Comparison of ENCODE assay signal across 16 mouse cellular contexts in genomic region chr10:90809911-90810590, GRCm38 (mm10).
DNase-seq lines count a peak whose midpoint lies in the region; ATAC-seq and TF ChIP-seq lines count a peak whose summit lies in the region.
"Had no signal": no experiment of that assay in that cellular context is flagged by ENCODE, and none has a peak within 500 bp of the region (broad histone marks: within the 10 kb centered on the region; RNA-seq: fewer than 3 reads in every experiment).

No protein-coding gene starts in this region.

- no peaks in the 10 kb centered on the region for H3K36me3 ChIP-seq in forebrain, embryonic 16.5 days (ENCODE audit: control insufficient read depth, insufficient read depth)
- H3K36me3 ChIP-seq in forebrain, embryonic 10.5 days (replicated peaks) = no peaks in the 10 kb centered on the region
- H3K36me3 ChIP-seq in neural tube, embryonic 12.5 days = no peaks in the 10 kb centered on the region
- no peaks in the 10 kb centered on the region for H3K36me3 ChIP-seq in neural tube, embryonic 15.5 days
- H3K36me3 ChIP-seq: embryonic facial prominence, embryonic 10.5 days; limb, embryonic 10.5 days; liver, embryonic 12.5 days; midbrain, embryonic 10.5 days had no signal

- H3K4me1 ChIP-seq in forebrain, embryonic 16.5 days (replicated peaks; ENCODE audit: control insufficient read depth, insufficient read depth, low read length) = peaks cover 17% of the 10 kb centered on the region
- H3K4me1 ChIP-seq in forebrain, embryonic 10.5 days = 0 out of 2 replicates have a peak, but pooled peaks cover 4% of the 10 kb centered on the region
- H3K4me1 ChIP-seq in neural tube, embryonic 12.5 days = 0 out of 2 replicates have a peak, but pooled peaks cover 12% of the 10 kb centered on the region
- H3K4me1 ChIP-seq in neural tube, embryonic 15.5 days = peaks cover 15% of the 10 kb centered on the region
- H3K4me1 ChIP-seq: embryonic facial prominence, embryonic 10.5 days; limb, embryonic 10.5 days; liver, embryonic 12.5 days; midbrain, embryonic 10.5 days had no signal

- no peak for TF ChIP-seq POLR2A in brain, embryonic 14.5 days (IDR thresholded peaks at IDR 0.05; ENCODE audit: borderline replicate concordance, extremely low read depth, insufficient read depth, insufficient read length, poor library complexity, severe bottlenecking)

- H3K9me3 ChIP-seq in forebrain, embryonic 16.5 days (ENCODE audit: control insufficient read depth, low read length) = no peaks in the 10 kb centered on the region
- H3K9me3 ChIP-seq in forebrain, embryonic 10.5 days = no peaks in the 10 kb centered on the region
- H3K9me3 ChIP-seq in neural tube, embryonic 12.5 days = no peaks in the 10 kb centered on the region
- no peaks in the 10 kb centered on the region for H3K9me3 ChIP-seq in neural tube, embryonic 15.5 days (replicated peaks)
- H3K9me3 ChIP-seq: embryonic facial prominence, embryonic 10.5 days; limb, embryonic 10.5 days; liver, embryonic 12.5 days; midbrain, embryonic 10.5 days had no signal

- 17% methylated on average over 8 of the region's 8 CpGs for WGBS in forebrain, embryonic 16.5 days
- WGBS in forebrain, embryonic 10.5 days = 37% methylated on average over 8 of the region's 8 CpGs
- WGBS in neural tube, embryonic 12.5 days = 20% methylated on average over 8 of the region's 8 CpGs
- 16% methylated on average over 8 of the region's 8 CpGs for WGBS in neural tube, embryonic 15.5 days

- no peak for TF ChIP-seq CTCF in brain, embryonic 14.5 days (IDR thresholded peaks at IDR 0.05; ENCODE audit: borderline replicate concordance, extremely low read depth, insufficient read depth, insufficient read length)

- no peak for DNase-seq in forebrain, embryonic 10.5 days (ENCODE audit: extremely low spot score, low spot score)
- DNase-seq in brain, embryonic 14.5 days (ENCODE audit: low read depth) = peak; percentile 39
- peak; percentile 48 to 49 for DNase-seq in cerebellum, postnatal 36 days
- no peak for DNase-seq in urinary bladder, postnatal 10 days (ENCODE audit: low spot score)
- DNase-seq: gastrocnemius, postnatal 25 days; kidney, adult 8-10 months; lung, embryonic 14.5 days; lung, postnatal 4 days had no signal

- H3K27ac ChIP-seq in forebrain, embryonic 16.5 days (ENCODE audit: low read length) = no peak overlapping the region
- no peak overlapping the region for H3K27ac ChIP-seq in forebrain, embryonic 10.5 days
- no peak overlapping the region for H3K27ac ChIP-seq in neural tube, embryonic 12.5 days
- no peak overlapping the region for H3K27ac ChIP-seq in neural tube, embryonic 15.5 days (replicated peaks)
- H3K27ac ChIP-seq: embryonic facial prominence, embryonic 10.5 days; limb, embryonic 10.5 days; liver, embryonic 12.5 days; midbrain, embryonic 10.5 days had no signal

- ATAC-seq in forebrain, embryonic 16.5 days = peak; percentile 63
- ATAC-seq in neural tube, embryonic 12.5 days (ENCODE audit: low FRiP score, low read depth) = 0 out of 2 replicates have a peak, but pooled peaks have one; percentile 55
- no peak for ATAC-seq in neural tube, embryonic 15.5 days (ENCODE audit: low FRiP score)
- ATAC-seq in monocyte, adult 5-6 weeks (replicated peaks; ENCODE audit: insufficient number of reproducible peaks, low FRiP score, low TSS enrichment, poor library complexity, severe bottlenecking) = no peak
- ATAC-seq: liver, embryonic 12.5 days had no signal

- no peaks in the 10 kb centered on the region for H3K27me3 ChIP-seq in forebrain, embryonic 16.5 days (replicated peaks; ENCODE audit: control insufficient read depth, insufficient read depth, low read length)
- no peaks in the 10 kb centered on the region for H3K27me3 ChIP-seq in forebrain, embryonic 10.5 days (ENCODE audit: poor library complexity, severe bottlenecking)
- no peaks in the 10 kb centered on the region for H3K27me3 ChIP-seq in neural tube, embryonic 12.5 days (replicated peaks)
- H3K27me3 ChIP-seq in neural tube, embryonic 15.5 days (replicated peaks) = no peaks in the 10 kb centered on the region
- H3K27me3 ChIP-seq: liver, embryonic 12.5 days had no signal

- H3K4me2 ChIP-seq in forebrain, embryonic 16.5 days (ENCODE audit: low read length) = no peak overlapping the region
- H3K4me2 ChIP-seq in neural tube, embryonic 12.5 days (replicated peaks) = no peak overlapping the region; the same call in 1 of the 2 replicates
- no peak overlapping the region for H3K4me2 ChIP-seq in neural tube, embryonic 15.5 days
- H3K4me2 ChIP-seq: liver, embryonic 12.5 days; lung, embryonic 14.5 days had no signal

- no peak overlapping the region for H3K9ac ChIP-seq in forebrain, embryonic 16.5 days (replicated peaks; ENCODE audit: low read depth, low read length)
- H3K9ac ChIP-seq in neural tube, embryonic 12.5 days = no peak overlapping the region
- no peak overlapping the region for H3K9ac ChIP-seq in neural tube, embryonic 15.5 days (replicated peaks)
- H3K9ac ChIP-seq: liver, embryonic 12.5 days; lung, embryonic 14.5 days had no signal

- no peak overlapping the region for H3K4me3 ChIP-seq in forebrain, embryonic 16.5 days (replicated peaks; ENCODE audit: low read length)
- H3K4me3 ChIP-seq in forebrain, embryonic 10.5 days = no peak overlapping the region
- H3K4me3 ChIP-seq in neural tube, embryonic 12.5 days = no peak overlapping the region
- no peak overlapping the region for H3K4me3 ChIP-seq in neural tube, embryonic 15.5 days (replicated peaks)
- H3K4me3 ChIP-seq: embryonic facial prominence, embryonic 10.5 days; limb, embryonic 10.5 days; liver, embryonic 12.5 days; midbrain, embryonic 10.5 days had no signal

Comparison
In these comparisons a context has a peak if more than half of its experiments do, and no peak if none do; other contexts are left out.
1. ATAC-seq: peak in forebrain, embryonic 16.5 days (single experiment) and neural tube, embryonic 12.5 days (single experiment); none in neural tube, embryonic 15.5 days (single experiment) and monocyte, adult 5-6 weeks (single experiment).
2. DNase-seq: peak in brain, embryonic 14.5 days (single experiment) and cerebellum, postnatal 36 days (2 of 2); none in forebrain, embryonic 10.5 days (single experiment) and urinary bladder, postnatal 10 days (single experiment).